Mouse (Mus musculus): ENCODE results near the gene Hras.

DNA sequence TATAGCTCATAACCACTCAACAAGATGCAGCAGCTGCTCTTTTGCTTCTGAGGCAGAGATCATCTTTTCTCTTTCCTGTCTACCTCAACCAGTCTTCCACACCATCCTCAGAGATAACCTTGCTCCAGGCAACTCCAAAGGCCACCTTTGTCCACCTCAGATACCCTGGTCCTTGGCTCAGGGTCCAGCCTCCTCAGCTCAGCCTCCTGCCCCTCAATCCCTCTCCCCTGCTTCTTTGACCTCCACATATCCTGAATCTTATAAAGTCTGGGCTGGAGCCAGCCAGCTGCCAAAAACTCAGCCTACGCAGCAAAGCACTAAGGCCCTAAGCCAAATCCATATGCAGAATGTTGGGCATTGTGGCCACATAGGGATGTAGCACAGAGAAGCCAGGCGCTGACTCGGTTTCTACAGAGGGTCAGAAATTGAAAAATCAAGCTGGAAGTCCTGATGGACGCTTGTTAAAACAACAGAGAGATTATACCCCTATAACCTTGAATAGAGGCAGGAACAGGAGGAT is 29.0 kb upstream of the Hras start:
- TF ChIP-seq GATA1 (IDR thresholded peaks at IDR 0.05; ENCODE audit: borderline replicate concordance, low read length) (no peak), FLI1 (IDR thresholded peaks at IDR 0.05; ENCODE audit: low read length) (no peak)
